Mouse (Mus musculus) megakaryocyte, embryonic 14.5 days (primary cell): ENCODE results near the gene Cstf3. TPM values are rescaled to one million over a fixed set of nuclear protein-coding genes. Genes with fewer than 3 reads are reported as not detected.

ENCODE experiments used
- H3K27me3 ChIP-seq: replicated peaks from 2 replicates; pipeline ENCODE3; 2012; ENCODE audit warnings: inconsistent platforms
- H3K36me3 ChIP-seq: replicated peaks from 2 replicates; pipeline ENCODE3; 2012; ENCODE audit warnings: low read length, inconsistent platforms, mixed read lengths
- H3K4me1 ChIP-seq: 2 replicates; pipeline ENCODE4 v1.6.1; 2012; ENCODE audit warnings: inconsistent platforms
- H3K4me3 ChIP-seq: replicated peaks from 2 replicates; pipeline ENCODE3; 2012; ENCODE audit warnings: moderate library complexity, mild to moderate bottlenecking, inconsistent platforms
- H3K9me3 ChIP-seq: 2 replicates; pipeline ENCODE4 v1.6.1; 2012; ENCODE audit warnings: inconsistent platforms
- FLI1 ChIP-seq: IDR thresholded peaks from 2 replicates; pipeline ENCODE4 v1.6.1; 2012; ENCODE audit warnings: low read length, inconsistent platforms, mixed read lengths
- GATA1 ChIP-seq: IDR thresholded peaks from 3 replicates; pipeline ENCODE4 v1.6.1; 2012; ENCODE audit warnings: mixed read lengths, low read length, inconsistent platforms, borderline replicate concordance
- polyA plus RNA-seq: library from polyadenylated mRNA; stranded (reverse); fragments of >175 nt; gene quantifications from 2 replicates; pipeline ENCODE4 v1.2.3, GENCODE M21; 2012; ENCODE audit warnings: low replicate concordance; ENCODE audit not compliant: insufficient read depth

The Cstf3 gene
- polyA plus RNA-seq, 1 experiment = 1.6 TPM

GRCm38 (mm10) chr2:104591141-104591540 is 818 bp downstream of the Cstf3 start:
- TF ChIP-seq FLI1 = no peak
- no peak for TF ChIP-seq GATA1
- no peaks in the 10 kb centered on the region for H3K9me3 ChIP-seq
- peak overlapping the region; percentile 100 for H3K4me3 ChIP-seq
- peaks cover 41% of the 10 kb centered on the region for H3K4me1 ChIP-seq
- H3K27me3 ChIP-seq = no peaks in the 10 kb centered on the region
- H3K36me3 ChIP-seq = peaks cover 12% of the 10 kb centered on the region

GRCm38 (mm10) chr2:104595063-104595462 is 4.7 kb downstream of the Cstf3 start:
- Histone ChIP-seq H3K4me3 (peak overlapping the region; percentile 30), H3K9me3 (no peaks in the 10 kb centered on the region), H3K36me3 (peaks cover 27% of the 10 kb centered on the region), H3K27me3 (no peaks in the 10 kb centered on the region), H3K4me1 (peaks cover 45% of the 10 kb centered on the region)
- TF ChIP-seq FLI1 (no peak), GATA1 (no peak)

GRCm38 (mm10) chr2:104603431-104603830 is 13.1 kb downstream of the Cstf3 start:
- Histone ChIP-seq H3K4me3 (no peak overlapping the region), H3K36me3 (peaks cover 21% of the 10 kb centered on the region), H3K9me3 (no peaks in the 10 kb centered on the region), H3K4me1 (peaks cover 21% of the 10 kb centered on the region), H3K27me3 (no peaks in the 10 kb centered on the region)
- TF ChIP-seq GATA1 (no peak), FLI1 (no peak)

- Histone ChIP-seq H3K9me3 (no peaks in the 10 kb centered on the region), H3K4me3 (no peak overlapping the region), H3K27me3 (no peaks in the 10 kb centered on the region), H3K36me3 (peaks cover 28% of the 10 kb centered on the region), H3K4me1 (peaks cover 21% of the 10 kb centered on the region)
- no peak for TF ChIP-seq GATA1
- no peak for TF ChIP-seq FLI1
Observed at GRCm38 (mm10) chr2:104604718-104605117, 14.4 kb downstream of the Cstf3 start.

GRCm38 (mm10) chr2:104605560-104605959 is 15.2 kb downstream of the Cstf3 start:
- H3K9me3 ChIP-seq = no peaks in the 10 kb centered on the region
- no peak for TF ChIP-seq GATA1
- TF ChIP-seq FLI1 = no peak
- no peak overlapping the region for H3K4me3 ChIP-seq
- no peaks in the 10 kb centered on the region for H3K27me3 ChIP-seq
- H3K4me1 ChIP-seq = peaks cover 21% of the 10 kb centered on the region
- H3K36me3 ChIP-seq = peaks cover 34% of the 10 kb centered on the region

GRCm38 (mm10) chr2:104614786-104615185 is 24.5 kb downstream of the Cstf3 start:
- Histone ChIP-seq H3K9me3 (no peaks in the 10 kb centered on the region), H3K36me3 (peaks cover 76% of the 10 kb centered on the region), H3K4me1 (no peaks in the 10 kb centered on the region), H3K4me3 (no peak overlapping the region), H3K27me3 (no peaks in the 10 kb centered on the region)
- TF ChIP-seq GATA1 (no peak), FLI1 (no peak)

- TF ChIP-seq GATA1 (no peak), FLI1 (no peak)
- H3K4me3 ChIP-seq = no peak overlapping the region
Observed at GRCm38 (mm10) chr2:104615985-104616711, 25.8 kb downstream of the Cstf3 start.

GRCm38 (mm10) chr2:104658659-104659058 is 68.3 kb downstream of the Cstf3 start:
- TF ChIP-seq GATA1 = no peak
- TF ChIP-seq FLI1 = no peak
- Histone ChIP-seq H3K36me3 (peaks cover 93% of the 10 kb centered on the region), H3K4me1 (peaks cover 4% of the 10 kb centered on the region; the same call in 1 of the 2 replicates), H3K27me3 (no peaks in the 10 kb centered on the region), H3K4me3 (no peak overlapping the region), H3K9me3 (no peaks in the 10 kb centered on the region)

More at GRCm38 (mm10) chr2:104615985-104616711, 25.8 kb downstream of the Cstf3 start:
- peaks cover 74% of the 10 kb centered on the region for H3K36me3 ChIP-seq
- no peaks in the 10 kb centered on the region for H3K27me3 ChIP-seq
- no peaks in the 10 kb centered on the region for H3K4me1 ChIP-seq
- no peaks in the 10 kb centered on the region for H3K9me3 ChIP-seq

GRCm38 (mm10) chr2:104663372-104664100 is 73.2 kb downstream of the Cstf3 start:
- Histone ChIP-seq H3K4me3 (no peak overlapping the region), H3K9me3 (no peaks in the 10 kb centered on the region), H3K4me1 (peaks cover 8% of the 10 kb centered on the region; the same call in 1 of the 2 replicates), H3K27me3 (no peaks in the 10 kb centered on the region), H3K36me3 (peaks cover 95% of the 10 kb centered on the region)
- TF ChIP-seq FLI1 (no peak), GATA1 (no peak)

- no peak for TF ChIP-seq GATA1
- TF ChIP-seq FLI1 = no peak
Observed at GRCm38 (mm10) chr2:104669122-104669804, 78.9 kb downstream of the Cstf3 start.

More at GRCm38 (mm10) chr2:104669122-104669804, 78.9 kb downstream of the Cstf3 start:
- H3K4me1 ChIP-seq = peaks cover 19% of the 10 kb centered on the region
- no peaks in the 10 kb centered on the region for H3K9me3 ChIP-seq
- no peak overlapping the region for H3K4me3 ChIP-seq
- peaks cover 59% of the 10 kb centered on the region for H3K36me3 ChIP-seq
- no peaks in the 10 kb centered on the region for H3K27me3 ChIP-seq
